16 mouse cellular contexts compared by ENCODE assay signal in genomic region chr19:37656441-37656840, GRCm38 (mm10). TPM values are rescaled to one million over a fixed set of nuclear protein-coding genes. Genes with fewer than 3 reads are reported as not detected.
A peak's percentile ranks its signal among the peaks of the same experiment; 100 is the strongest.
DNase-seq lines count a peak whose midpoint lies in the region; ATAC-seq and TF ChIP-seq lines count a peak whose summit lies in the region.
"Had no signal": no experiment of that assay in that cellular context is flagged by ENCODE, and none has a peak within 500 bp of the region (broad histone marks: within the 10 kb centered on the region; RNA-seq: fewer than 3 reads in every experiment).

No protein-coding gene starts in this region.

- WGBS in intestine, postnatal 0 days: 26% methylated on average over 9 of the region's 9 CpGs
- WGBS in intestine, embryonic 16.5 days: 24% methylated on average over 9 of the region's 9 CpGs
- 5% methylated on average over 9 of the region's 9 CpGs for WGBS in heart, embryonic 10.5 days

- H3K36me3 ChIP-seq in intestine, postnatal 0 days (ENCODE audit: control insufficient read depth, insufficient read depth): 0 out of 2 replicates have a peak, but pooled peaks cover 5% of the 10 kb centered on the region
- no peaks in the 10 kb centered on the region for H3K36me3 ChIP-seq in intestine, embryonic 16.5 days (ENCODE audit: control insufficient read depth, insufficient read depth, low read length)
- no peaks in the 10 kb centered on the region for H3K36me3 ChIP-seq in heart, embryonic 10.5 days
- H3K36me3 ChIP-seq: limb, embryonic 15.5 days had no signal

- TF ChIP-seq POLR2A in brain, embryonic 14.5 days (IDR thresholded peaks at IDR 0.05; ENCODE audit: borderline replicate concordance, extremely low read depth, insufficient read depth, insufficient read length, poor library complexity, severe bottlenecking): no peak

- no peak overlapping the region for H3K4me3 ChIP-seq in intestine, postnatal 0 days (ENCODE audit: low read depth, low read length)
- no peak overlapping the region for H3K4me3 ChIP-seq in intestine, embryonic 16.5 days (ENCODE audit: low read length)
- no peak overlapping the region for H3K4me3 ChIP-seq in heart, embryonic 10.5 days
- H3K4me3 ChIP-seq: limb, embryonic 15.5 days; myocyte had no signal

- peak overlapping the region; percentile 40 for H3K4me2 ChIP-seq in intestine, postnatal 0 days (replicated peaks; ENCODE audit: low read depth)
- no peak overlapping the region for H3K4me2 ChIP-seq in intestine, embryonic 16.5 days (ENCODE audit: low read depth, low read length)
- H3K4me2 ChIP-seq: limb, embryonic 15.5 days; lung, embryonic 14.5 days had no signal

- no peak overlapping the region for H3K27ac ChIP-seq in intestine, postnatal 0 days (ENCODE audit: low read depth, low read length)
- H3K27ac ChIP-seq in intestine, embryonic 16.5 days (ENCODE audit: low read length): no peak overlapping the region
- no peak overlapping the region for H3K27ac ChIP-seq in heart, embryonic 10.5 days
- H3K27ac ChIP-seq: limb, embryonic 15.5 days had no signal

- no peak for TF ChIP-seq CTCF in intestine, postnatal 0 days (IDR thresholded peaks at IDR 0.05; ENCODE audit: low read depth)
- no peak for TF ChIP-seq CTCF in brain, embryonic 14.5 days (IDR thresholded peaks at IDR 0.05; ENCODE audit: borderline replicate concordance, extremely low read depth, insufficient read depth, insufficient read length)

- DNase-seq in brain, embryonic 14.5 days (ENCODE audit: low read depth): peak; percentile 46
- DNase-seq in embryo, embryonic 11 days: peak; percentile 45
- peak; percentile 76 to 78 for DNase-seq in kidney, postnatal 25 days
- DNase-seq in heart, embryonic 10.5 days (ENCODE audit: low spot score): no peak
- no peak for DNase-seq in right cerebral cortex, postnatal 10 days (ENCODE audit: low spot score in 2 of 2)
- DNase-seq: cerebellum, adult 11-12 months; gastrocnemius, postnatal 10 days; heart, postnatal 14 days; lung, embryonic 14.5 days; right cerebral cortex, postnatal 14 days; thymus, postnatal 36 days had no signal

- H3K9ac ChIP-seq in intestine, postnatal 0 days (ENCODE audit: low read depth, low read length): no peak overlapping the region
- no peak overlapping the region for H3K9ac ChIP-seq in intestine, embryonic 16.5 days (ENCODE audit: low read depth, low read length)
- H3K9ac ChIP-seq: limb, embryonic 15.5 days; lung, embryonic 14.5 days had no signal

- no peaks in the 10 kb centered on the region for H3K4me1 ChIP-seq in intestine, postnatal 0 days (replicated peaks; ENCODE audit: control insufficient read depth, insufficient read depth, low read length)
- H3K4me1 ChIP-seq in intestine, embryonic 16.5 days (ENCODE audit: control insufficient read depth, insufficient read depth, low read length): no peaks in the 10 kb centered on the region
- peaks cover 11% of the 10 kb centered on the region for H3K4me1 ChIP-seq in heart, embryonic 10.5 days
- H3K4me1 ChIP-seq: limb, embryonic 15.5 days had no signal

- 0 out of 2 replicates have a peak, but pooled peaks have one; percentile 25 for ATAC-seq in intestine, postnatal 0 days
- no peak for ATAC-seq in intestine, embryonic 16.5 days

- H3K9me3 ChIP-seq in intestine, postnatal 0 days (ENCODE audit: control insufficient read depth): no peaks in the 10 kb centered on the region
- no peaks in the 10 kb centered on the region for H3K9me3 ChIP-seq in intestine, embryonic 16.5 days (ENCODE audit: control insufficient read depth, low read length)
- H3K9me3 ChIP-seq in heart, embryonic 10.5 days: no peaks in the 10 kb centered on the region
- H3K9me3 ChIP-seq: limb, embryonic 15.5 days had no signal

- H3K27me3 ChIP-seq in intestine, postnatal 0 days (replicated peaks; ENCODE audit: control insufficient read depth, insufficient read depth, low read length): no peaks in the 10 kb centered on the region
- no peaks in the 10 kb centered on the region for H3K27me3 ChIP-seq in intestine, embryonic 16.5 days (replicated peaks; ENCODE audit: control insufficient read depth, insufficient read depth, low read length)
- H3K27me3 ChIP-seq in heart, embryonic 10.5 days (ENCODE audit: insufficient read depth, poor library complexity, severe bottlenecking): peaks cover 6% of the 10 kb centered on the region; the same call in 1 of the 2 replicates
- H3K27me3 ChIP-seq: limb, embryonic 15.5 days had no signal

RNA-seq across cellular contexts. Expression of gene Cyp26c1, which starts 28.9 kb away (rescaled TPM):
- not detected in 2 replicates for polyA plus RNA-seq in intestine, postnatal 0 days (2015; fragmentation: Nextera tagmentation; extraction: Ambion mirVana)
- not detected in 2 replicates for polyA plus RNA-seq in intestine, embryonic 16.5 days (2015; fragmentation: Nextera tagmentation; extraction: Ambion mirVana)
- polyA plus RNA-seq in brain, embryonic 14.5 days (2012; rRNA removed): not detected in 2 replicates
- polyA plus RNA-seq in heart, embryonic 10.5 days (2016; fragmentation: Nextera tagmentation; extraction: Ambion mirVana): 0.10 and 0.21 TPM in 2 replicates
- polyA plus RNA-seq: limb, embryonic 15.5 days; lung, embryonic 14.5 days; testis, adult 2 months had no signal

RNA-seq across cellular contexts. Expression of gene Cyp26a1, which starts 41.2 kb away (rescaled TPM):
- 0.14 TPM in 1 of 2 replicates, not detected in the other for polyA plus RNA-seq in intestine, postnatal 0 days (2015; fragmentation: Nextera tagmentation; extraction: Ambion mirVana)
- polyA plus RNA-seq in intestine, embryonic 16.5 days (2015; fragmentation: Nextera tagmentation; extraction: Ambion mirVana): 0.45 and 0.82 TPM in 2 replicates
- 0.08 and 0.14 TPM in 2 replicates for polyA plus RNA-seq in brain, embryonic 14.5 days (2012; rRNA removed)
- polyA plus RNA-seq in heart, embryonic 10.5 days (2016; fragmentation: Nextera tagmentation; extraction: Ambion mirVana): 2.2 and 3.4 TPM in 2 replicates
- polyA plus RNA-seq: lung, embryonic 14.5 days had no signal

Comparison
In these comparisons a context has a peak if more than half of its experiments do, and no peak if none do; other contexts are left out.
1. DNase-seq: peak in brain, embryonic 14.5 days (single experiment), embryo, embryonic 11 days (single experiment) and kidney, postnatal 25 days (2 of 2); none in heart, embryonic 10.5 days (single experiment) and right cerebral cortex, postnatal 10 days (0 of 2).